14 mouse cellular contexts compared by ENCODE assay signal in genomic region chr15:67027751-67028150, GRCm38 (mm10).
"Had no signal": no experiment of that assay in that cellular context is flagged by ENCODE, and none has a peak within 500 bp of the region (broad histone marks: within the 10 kb centered on the region; RNA-seq: fewer than 3 reads in every experiment).

No protein-coding gene starts in this region.

- H3K4me1 ChIP-seq: lung, embryonic 15.5 days; midbrain, embryonic 13.5 days; midbrain, embryonic 15.5 days; neural tube, embryonic 12.5 days had no signal

- H3K36me3 ChIP-seq: lung, embryonic 15.5 days; midbrain, embryonic 13.5 days; midbrain, embryonic 15.5 days; neural tube, embryonic 12.5 days had no signal

- H3K4me3 ChIP-seq: lung, embryonic 15.5 days; megakaryocyte, embryonic 14.5 days; midbrain, embryonic 13.5 days; midbrain, embryonic 15.5 days; neural tube, embryonic 12.5 days had no signal

- H3K27ac ChIP-seq: lung, embryonic 15.5 days; macrophage; midbrain, embryonic 13.5 days; midbrain, embryonic 15.5 days; neural tube, embryonic 12.5 days had no signal

- H3K27me3 ChIP-seq: lung, embryonic 15.5 days; megakaryocyte, embryonic 14.5 days; midbrain, embryonic 13.5 days; midbrain, embryonic 15.5 days; neural tube, embryonic 12.5 days had no signal

- H3K9ac ChIP-seq: lung, embryonic 15.5 days; midbrain, embryonic 13.5 days; midbrain, embryonic 15.5 days; neural tube, embryonic 12.5 days had no signal

- H3K9me3 ChIP-seq: lung, embryonic 15.5 days; megakaryocyte, embryonic 14.5 days; midbrain, embryonic 13.5 days; midbrain, embryonic 15.5 days had no signal

- DNase-seq: lung, adult 2 months; lung, postnatal 14 days; lung, postnatal 36 days; right cerebral cortex, postnatal 14 days; thymus, adult 18-20 months; thymus, postnatal 14 days; thymus, postnatal 36 days had no signal

- ATAC-seq: lung, postnatal 0 days; midbrain, embryonic 13.5 days; midbrain, embryonic 15.5 days had no signal
